ENCODE assay signal across 8 mouse cellular contexts in the genomic region with DNA sequence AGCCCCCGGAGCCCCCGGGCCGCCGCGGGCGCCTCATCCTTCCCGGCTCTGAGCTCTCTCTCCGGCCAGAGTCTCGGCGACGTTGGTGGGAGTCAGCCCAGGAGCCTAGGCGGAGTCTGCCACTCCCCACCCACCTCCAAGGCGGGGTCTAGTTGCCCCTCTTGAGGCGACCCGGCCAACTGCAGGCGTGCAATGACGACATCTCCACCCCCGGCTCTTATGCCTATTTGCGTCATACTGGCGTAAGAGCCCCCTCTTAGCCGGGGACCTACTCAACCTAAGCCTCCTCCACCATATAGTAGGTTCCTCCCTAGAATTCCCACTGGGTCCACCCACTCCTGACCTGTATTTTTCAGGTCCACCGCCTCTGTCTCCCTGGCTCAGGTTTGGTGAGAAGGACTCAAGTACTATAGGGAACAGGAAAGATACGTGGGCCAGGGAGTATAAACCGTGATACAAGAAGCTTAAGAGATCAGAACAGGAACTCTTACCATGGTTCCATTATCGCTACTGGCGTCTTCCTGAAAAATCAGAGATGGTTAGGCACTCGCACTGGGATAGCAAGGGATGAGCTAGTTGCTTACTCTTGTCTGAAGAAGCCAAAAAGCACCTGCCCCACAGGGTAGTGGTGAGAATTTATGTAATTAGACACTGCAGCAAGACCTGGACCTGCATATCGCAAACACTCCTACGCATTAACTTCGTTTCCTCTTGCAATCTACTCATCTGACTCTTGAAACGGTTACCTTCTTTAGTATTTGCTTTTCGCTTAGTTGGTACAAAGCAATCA. TPM values are rescaled to one million over a fixed set of nuclear protein-coding genes. Genes with fewer than 3 reads are reported as not detected.
A peak's percentile ranks its signal among the peaks of the same experiment; 100 is the strongest.
DNase-seq lines count a peak whose midpoint lies in the region; ATAC-seq lines count a peak whose summit lies in the region.

A gene (minus strand): TSS at position 412 of the 790 bp plus-strand sequence.

- H3K9ac ChIP-seq in liver, embryonic 11.5 days (ENCODE audit: low read depth, low read length) = no peak within 1 kb of the TSS
- peak within 1 kb of the TSS; percentile 65 for H3K9ac ChIP-seq in hindbrain, embryonic 14.5 days
- no peak within 1 kb of the TSS for H3K9ac ChIP-seq in limb, embryonic 12.5 days (replicated peaks)
- H3K9ac ChIP-seq in stomach, embryonic 14.5 days (replicated peaks; ENCODE audit: low read depth, low read length) = no peak within 1 kb of the TSS

- H3K27ac ChIP-seq in liver, embryonic 11.5 days (ENCODE audit: low read depth, low read length) = no peak within 1 kb of the TSS
- no peak within 1 kb of the TSS for H3K27ac ChIP-seq in hindbrain, embryonic 14.5 days
- H3K27ac ChIP-seq in limb, embryonic 12.5 days = no peak within 1 kb of the TSS
- no peak within 1 kb of the TSS for H3K27ac ChIP-seq in stomach, embryonic 14.5 days (ENCODE audit: low read length)

- H3K4me1 ChIP-seq in liver, embryonic 11.5 days (replicated peaks; ENCODE audit: control insufficient read depth, insufficient read depth, low read length) = no peaks in the 10 kb centered on the region; the same call in 1 of the 2 replicates
- H3K4me1 ChIP-seq in hindbrain, embryonic 14.5 days (replicated peaks; ENCODE audit: control insufficient read depth, insufficient read depth, low read length) = no peaks in the 10 kb centered on the region
- no peaks in the 10 kb centered on the region for H3K4me1 ChIP-seq in limb, embryonic 12.5 days (replicated peaks)
- H3K4me1 ChIP-seq in stomach, embryonic 14.5 days (ENCODE audit: control insufficient read depth, insufficient read depth, low read length) = no peaks in the 10 kb centered on the region

- no peak for ATAC-seq in liver, embryonic 11.5 days (replicated peaks; ENCODE audit: low FRiP score)
- ATAC-seq in hindbrain, embryonic 14.5 days (ENCODE audit: low FRiP score) = peak; percentile 88
- no peak for ATAC-seq in limb, embryonic 12.5 days (ENCODE audit: insufficient number of reproducible peaks, insufficient read depth, low FRiP score, low TSS enrichment, low read depth)
- ATAC-seq in stomach, embryonic 14.5 days (ENCODE audit: insufficient number of reproducible peaks, insufficient read depth, low FRiP score, low read depth) = no peak
- ATAC-seq in granulocyte monocyte progenitor cell, adult 5-6 weeks (replicated peaks; ENCODE audit: poor library complexity, severe bottlenecking) = no peak

- peak within 1 kb of the TSS; percentile 46 for H3K4me2 ChIP-seq in liver, embryonic 11.5 days
- H3K4me2 ChIP-seq in hindbrain, embryonic 14.5 days (replicated peaks) = peak within 1 kb of the TSS; percentile 66
- peak within 1 kb of the TSS; percentile 26; the same call in 1 of the 2 replicates for H3K4me2 ChIP-seq in limb, embryonic 12.5 days
- peak within 1 kb of the TSS; percentile 18; the same call in 1 of the 2 replicates for H3K4me2 ChIP-seq in stomach, embryonic 14.5 days (replicated peaks; ENCODE audit: low read depth, low read length)

- peaks cover 39% of the 10 kb centered on the region for H3K27me3 ChIP-seq in liver, embryonic 11.5 days (replicated peaks; ENCODE audit: control insufficient read depth, insufficient read depth, low read length)
- H3K27me3 ChIP-seq in hindbrain, embryonic 14.5 days (ENCODE audit: control insufficient read depth, insufficient read depth, low read length) = peaks cover 49% of the 10 kb centered on the region
- peaks cover 66% of the 10 kb centered on the region for H3K27me3 ChIP-seq in limb, embryonic 12.5 days
- H3K27me3 ChIP-seq in stomach, embryonic 14.5 days (ENCODE audit: control insufficient read depth, insufficient read depth, low read length) = peaks cover 22% of the 10 kb centered on the region

- WGBS in liver, embryonic 11.5 days = 11% methylated on average over 31 of the region's 32 CpGs
- WGBS in hindbrain, embryonic 14.5 days = 13% methylated on average over 32 of the region's 32 CpGs
- WGBS in limb, embryonic 12.5 days = 12% methylated on average over 32 of the region's 32 CpGs
- 13% methylated on average over 31 of the region's 32 CpGs for WGBS in stomach, embryonic 14.5 days

- no peaks in the 10 kb centered on the region for H3K36me3 ChIP-seq in liver, embryonic 11.5 days (ENCODE audit: control insufficient read depth, insufficient read depth, low read length)
- H3K36me3 ChIP-seq in hindbrain, embryonic 14.5 days (replicated peaks; ENCODE audit: control insufficient read depth, insufficient read depth) = no peaks in the 10 kb centered on the region
- H3K36me3 ChIP-seq in limb, embryonic 12.5 days = no peaks in the 10 kb centered on the region
- no peaks in the 10 kb centered on the region for H3K36me3 ChIP-seq in stomach, embryonic 14.5 days (ENCODE audit: control insufficient read depth, insufficient read depth, low read length)

- no peak for DNase-seq in liver, embryonic 11.5 days (ENCODE audit: low spot score)
- no peak for DNase-seq in liver
- DNase-seq in cerebellum, postnatal 36 days = peak; percentile 71 to 74
- no peak for DNase-seq in hindbrain, embryonic 14.5 days (ENCODE audit: low spot score)
- DNase-seq in thymus, adult 18-20 months = no peak

- no peaks in the 10 kb centered on the region for H3K9me3 ChIP-seq in liver, embryonic 11.5 days (ENCODE audit: control insufficient read depth, low read length)
- H3K9me3 ChIP-seq in hindbrain, embryonic 14.5 days (ENCODE audit: control insufficient read depth, low read length) = no peaks in the 10 kb centered on the region
- no peaks in the 10 kb centered on the region for H3K9me3 ChIP-seq in limb, embryonic 12.5 days
- H3K9me3 ChIP-seq in stomach, embryonic 14.5 days (ENCODE audit: control insufficient read depth, low read depth, low read length) = no peaks in the 10 kb centered on the region

- no peak within 1 kb of the TSS for H3K4me3 ChIP-seq in liver, embryonic 11.5 days (ENCODE audit: low read depth, low read length)
- peak within 1 kb of the TSS; percentile 55 for H3K4me3 ChIP-seq in hindbrain, embryonic 14.5 days (replicated peaks; ENCODE audit: low read length)
- peak within 1 kb of the TSS; percentile 18; the same call in 1 of the 2 replicates for H3K4me3 ChIP-seq in limb, embryonic 12.5 days (replicated peaks)
- H3K4me3 ChIP-seq in stomach, embryonic 14.5 days (ENCODE audit: low read depth, low read length) = peak within 1 kb of the TSS; percentile 3; the same call in 1 of the 2 replicates

RNA-seq across cellular contexts. Expression of the gene that starts here (rescaled TPM):
- polyA plus RNA-seq in liver, embryonic 11.5 days (2014; fragmentation: Nextera tagmentation; extraction: Ambion mirVana) = 0.55 and 1.0 TPM in 2 replicates
- 26.1 and 34.8 TPM in 2 replicates for polyA plus RNA-seq in hindbrain, embryonic 14.5 days (2014; fragmentation: Nextera tagmentation; extraction: Ambion mirVana)
- 0.20 and 0.35 TPM in 2 replicates for polyA plus RNA-seq in limb, embryonic 12.5 days (2016; fragmentation: Nextera tagmentation; extraction: Ambion mirVana)
- polyA plus RNA-seq in stomach, embryonic 14.5 days (2014; fragmentation: Nextera tagmentation; extraction: Ambion mirVana) = 2.4 and 2.9 TPM in 2 replicates
- not detected in 2 replicates for total RNA-seq in granulocyte monocyte progenitor cell, adult 5-6 weeks (2014; fragmentation: Nextera tagmentation)
- total RNA-seq in granulocyte monocyte progenitor cell, adult 5-6 weeks (2017) = not detected in 2 replicates

Comparison
In these comparisons a context has a peak if more than half of its experiments do, and no peak if none do; other contexts are left out.
1. DNase-seq: peak in cerebellum, postnatal 36 days (2 of 2); none in liver, embryonic 11.5 days (single experiment), liver (single experiment), hindbrain, embryonic 14.5 days (single experiment) and thymus, adult 18-20 months (0 of 2).
2. Peak in every context shown above with its lines, with median percentiles within 50 percentile points of each other: H3K4me2 ChIP-seq.